ENCODE assay signal across 20 mouse cellular contexts in the genomic region with DNA sequence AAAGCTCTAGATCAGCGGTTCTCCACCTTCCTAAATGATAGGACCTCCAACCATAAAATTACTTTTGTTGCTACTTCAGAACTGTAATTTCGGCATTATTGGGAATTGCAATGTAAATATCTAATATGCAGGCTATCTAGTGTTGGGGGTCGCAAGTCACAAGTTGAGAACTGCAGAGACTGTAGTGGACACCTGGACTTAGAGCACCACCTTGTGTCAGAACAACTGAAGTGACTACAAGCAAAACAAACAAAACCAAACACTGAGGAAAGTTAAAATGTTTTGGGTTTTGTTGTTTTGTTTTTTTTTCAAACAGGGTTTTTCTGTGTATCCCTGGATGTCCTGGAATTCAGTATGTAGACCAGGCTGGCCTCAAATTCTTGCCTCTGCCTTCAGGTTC. TPM values are rescaled to one million over a fixed set of nuclear protein-coding genes. Genes with fewer than 3 reads are reported as not detected.
A peak's percentile ranks its signal among the peaks of the same experiment; 100 is the strongest.
DNase-seq lines count a peak whose midpoint lies in the region; ATAC-seq and TF ChIP-seq lines count a peak whose summit lies in the region.
"Had no signal": no experiment of that assay in that cellular context is flagged by ENCODE, and none has a peak within 500 bp of the region (broad histone marks: within the 10 kb centered on the region; RNA-seq: fewer than 3 reads in every experiment).

No protein-coding gene starts in this region.

- no peak overlapping the region for H3K4me2 ChIP-seq in hindbrain, postnatal 0 days (ENCODE audit: low read depth, low read length)
- no peak overlapping the region for H3K4me2 ChIP-seq in hindbrain, embryonic 13.5 days
- no peak overlapping the region for H3K4me2 ChIP-seq in midbrain, embryonic 14.5 days (ENCODE audit: low read length)
- H3K4me2 ChIP-seq in midbrain, embryonic 15.5 days = no peak overlapping the region
- H3K4me2 ChIP-seq in neural tube, embryonic 15.5 days = no peak overlapping the region
- H3K4me2 ChIP-seq: heart, embryonic 13.5 days; lung, embryonic 15.5 days; neural tube, embryonic 13.5 days had no signal

- no peaks in the 10 kb centered on the region for H3K9me3 ChIP-seq in hindbrain, postnatal 0 days (ENCODE audit: low read length)
- no peaks in the 10 kb centered on the region for H3K9me3 ChIP-seq in hindbrain, embryonic 13.5 days
- no peaks in the 10 kb centered on the region for H3K9me3 ChIP-seq in midbrain, embryonic 14.5 days (ENCODE audit: control insufficient read depth, low read length)
- no peaks in the 10 kb centered on the region for H3K9me3 ChIP-seq in midbrain, embryonic 15.5 days
- H3K9me3 ChIP-seq in neural tube, embryonic 15.5 days (replicated peaks) = no peaks in the 10 kb centered on the region
- H3K9me3 ChIP-seq: heart, embryonic 13.5 days; hindbrain, embryonic 10.5 days; lung, embryonic 15.5 days; neural tube, embryonic 13.5 days had no signal

- in situ Hi-C loops in Patski (cut with MboI; ENCODE audit: low pct_unique_long_range_greater_than_20kb) = no loop called here

- peak; percentile 55 for TF ChIP-seq CTCF in hindbrain, postnatal 0 days (IDR thresholded peaks at IDR 0.05; ENCODE audit: low read depth)
- peak; percentile 54 for TF ChIP-seq CTCF in Patski (IDR thresholded peaks at IDR 0.05)

- no peak overlapping the region for H3K27ac ChIP-seq in hindbrain, postnatal 0 days
- no peak overlapping the region for H3K27ac ChIP-seq in hindbrain, embryonic 13.5 days
- no peak overlapping the region for H3K27ac ChIP-seq in midbrain, embryonic 14.5 days (replicated peaks; ENCODE audit: low read depth, low read length)
- no peak overlapping the region for H3K27ac ChIP-seq in midbrain, embryonic 15.5 days
- H3K27ac ChIP-seq in neural tube, embryonic 15.5 days (replicated peaks) = no peak overlapping the region
- H3K27ac ChIP-seq: heart, embryonic 13.5 days; hindbrain, embryonic 10.5 days; lung, embryonic 15.5 days; neural tube, embryonic 13.5 days had no signal

- DNase-seq in hindbrain, postnatal 0 days (ENCODE audit: low spot score) = peak; percentile 9
- DNase-seq in midbrain, embryonic 14.5 days = peak; percentile 16
- no peak for DNase-seq in Patski (ENCODE audit: low read depth, low spot score)
- no peak for DNase-seq in ovary, postnatal 36 days (ENCODE audit: low spot score)
- DNase-seq: adrenal gland, postnatal 14 days; gastrocnemius, postnatal 36 days; kidney, adult 18-20 months; right cerebral cortex, postnatal 4 days had no signal

- no peaks in the 10 kb centered on the region for H3K36me3 ChIP-seq in hindbrain, postnatal 0 days (ENCODE audit: insufficient read depth, low read length)
- no peaks in the 10 kb centered on the region for H3K36me3 ChIP-seq in hindbrain, embryonic 13.5 days
- H3K36me3 ChIP-seq in midbrain, embryonic 14.5 days (ENCODE audit: control insufficient read depth, insufficient read depth, low read length) = no peaks in the 10 kb centered on the region
- H3K36me3 ChIP-seq in midbrain, embryonic 15.5 days (replicated peaks) = no peaks in the 10 kb centered on the region
- H3K36me3 ChIP-seq in neural tube, embryonic 15.5 days = no peaks in the 10 kb centered on the region
- H3K36me3 ChIP-seq: heart, embryonic 13.5 days; hindbrain, embryonic 10.5 days; lung, embryonic 15.5 days; neural tube, embryonic 13.5 days had no signal

- H3K9ac ChIP-seq in hindbrain, postnatal 0 days (replicated peaks; ENCODE audit: low read length) = no peak overlapping the region
- H3K9ac ChIP-seq in hindbrain, embryonic 13.5 days = no peak overlapping the region
- no peak overlapping the region for H3K9ac ChIP-seq in midbrain, embryonic 14.5 days (replicated peaks; ENCODE audit: low read length)
- no peak overlapping the region for H3K9ac ChIP-seq in midbrain, embryonic 15.5 days
- H3K9ac ChIP-seq in neural tube, embryonic 15.5 days (replicated peaks) = no peak overlapping the region
- H3K9ac ChIP-seq: heart, embryonic 13.5 days; lung, embryonic 15.5 days; neural tube, embryonic 13.5 days had no signal

- H3K27me3 ChIP-seq in hindbrain, postnatal 0 days (ENCODE audit: insufficient read depth, low read length) = no peaks in the 10 kb centered on the region
- peaks cover 62% of the 10 kb centered on the region for H3K27me3 ChIP-seq in hindbrain, embryonic 13.5 days
- 0 out of 2 replicates have a peak, but pooled peaks cover 4% of the 10 kb centered on the region for H3K27me3 ChIP-seq in midbrain, embryonic 14.5 days (ENCODE audit: control insufficient read depth, insufficient read depth, low read length)
- H3K27me3 ChIP-seq in midbrain, embryonic 15.5 days (replicated peaks) = peaks cover 26% of the 10 kb centered on the region
- H3K27me3 ChIP-seq in Patski = peaks cover 52% of the 10 kb centered on the region
- peaks cover 24% of the 10 kb centered on the region for H3K27me3 ChIP-seq in neural tube, embryonic 15.5 days (replicated peaks)

- ATAC-seq in hindbrain, postnatal 0 days = no peak
- no peak for ATAC-seq in hindbrain, embryonic 13.5 days (ENCODE audit: low FRiP score)
- no peak for ATAC-seq in midbrain, embryonic 14.5 days (ENCODE audit: low FRiP score, low TSS enrichment)
- ATAC-seq in midbrain, embryonic 15.5 days (replicated peaks) = no peak
- ATAC-seq in Patski = no peak
- ATAC-seq in neural tube, embryonic 15.5 days (ENCODE audit: low FRiP score) = no peak

- 76% methylated on average over 3 of the region's 3 CpGs for whole genome bisulfite sequencing in hindbrain, postnatal 0 days
- 87% methylated on average over 3 of the region's 3 CpGs for WGBS in hindbrain, embryonic 13.5 days
- WGBS in midbrain, embryonic 14.5 days = 79% methylated on average over 3 of the region's 3 CpGs
- WGBS in midbrain, embryonic 15.5 days = 79% methylated on average over 3 of the region's 3 CpGs
- 77% methylated on average over 3 of the region's 3 CpGs for WGBS in neural tube, embryonic 15.5 days

- POLR2A ChIA-PET in Patski (lab: Charles Lee) = no interaction called here

- no peak overlapping the region for H3K4me3 ChIP-seq in hindbrain, postnatal 0 days (ENCODE audit: low read length)
- H3K4me3 ChIP-seq in hindbrain, embryonic 13.5 days = no peak overlapping the region
- no peak overlapping the region for H3K4me3 ChIP-seq in midbrain, embryonic 14.5 days (replicated peaks; ENCODE audit: low read depth, low read length)
- H3K4me3 ChIP-seq in midbrain, embryonic 15.5 days = no peak overlapping the region
- no peak overlapping the region for H3K4me3 ChIP-seq in neural tube, embryonic 15.5 days (replicated peaks)
- H3K4me3 ChIP-seq: heart, embryonic 13.5 days; hindbrain, embryonic 10.5 days; lung, embryonic 15.5 days; neural tube, embryonic 13.5 days had no signal

- CTCF ChIA-PET in Patski (lab: Charles Lee) = interaction anchor here (1.3 to 1.9 kb wide), 2 partner anchors 90 to 111 kb away, joined by 4 to 5 read pairs; no protein-coding TSS in a partner anchor

- H3K4me1 ChIP-seq in hindbrain, postnatal 0 days (ENCODE audit: insufficient read depth, low read length) = no peaks in the 10 kb centered on the region
- H3K4me1 ChIP-seq in hindbrain, embryonic 13.5 days (replicated peaks) = no peaks in the 10 kb centered on the region
- no peaks in the 10 kb centered on the region for H3K4me1 ChIP-seq in midbrain, embryonic 14.5 days (ENCODE audit: control insufficient read depth, insufficient read depth, low read length)
- H3K4me1 ChIP-seq in midbrain, embryonic 15.5 days = no peaks in the 10 kb centered on the region
- no peaks in the 10 kb centered on the region for H3K4me1 ChIP-seq in neural tube, embryonic 15.5 days
- H3K4me1 ChIP-seq: heart, embryonic 13.5 days; hindbrain, embryonic 10.5 days; lung, embryonic 15.5 days; neural tube, embryonic 13.5 days had no signal

RNA-seq across cellular contexts. Expression of gene Chic1, which starts 28.3 kb away (rescaled TPM):
- total RNA-seq in hindbrain, postnatal 0 days (2014; rRNA removed) = 8.1 and 8.7 TPM in 2 replicates
- 4.5 and 4.9 TPM in 2 replicates for polyA plus RNA-seq in hindbrain, postnatal 0 days (2015; fragmentation: Nextera tagmentation; extraction: Ambion mirVana)
- polyA plus RNA-seq in hindbrain, embryonic 13.5 days (2015; fragmentation: Nextera tagmentation; extraction: Ambion mirVana) = 8.8 and 9.4 TPM in 2 replicates
- 7.9 and 8.4 TPM in 2 replicates for polyA plus RNA-seq in midbrain, embryonic 14.5 days (2014; fragmentation: Nextera tagmentation; extraction: Ambion mirVana)
- 7.4 and 8.3 TPM in 2 replicates for polyA plus RNA-seq in midbrain, embryonic 15.5 days (2015; fragmentation: Nextera tagmentation; extraction: Ambion mirVana)
- polyA plus RNA-seq in Patski (2021) = 2.8 TPM
- 6.2 and 8.1 TPM in 2 replicates for polyA plus RNA-seq in neural tube, embryonic 15.5 days (2015; fragmentation: Nextera tagmentation; extraction: Ambion mirVana)

RNA-seq across cellular contexts. Expression of gene Tsx, which starts 29.7 kb away (rescaled TPM):
- total RNA-seq in hindbrain, postnatal 0 days (2014; rRNA removed) = not detected in 2 replicates
- polyA plus RNA-seq in hindbrain, postnatal 0 days (2015; fragmentation: Nextera tagmentation; extraction: Ambion mirVana) = 0.43 TPM in 1 of 2 replicates, not detected in the other
- 0.43 TPM in 1 of 2 replicates, not detected in the other for polyA plus RNA-seq in hindbrain, embryonic 13.5 days (2015; fragmentation: Nextera tagmentation; extraction: Ambion mirVana)
- polyA plus RNA-seq in midbrain, embryonic 14.5 days (2014; fragmentation: Nextera tagmentation; extraction: Ambion mirVana) = 0.37 and 0.47 TPM in 2 replicates
- 0.28 and 0.37 TPM in 2 replicates for polyA plus RNA-seq in midbrain, embryonic 15.5 days (2015; fragmentation: Nextera tagmentation; extraction: Ambion mirVana)
- polyA plus RNA-seq in Patski (2021) = 0.27 TPM
- 0.26 and 0.46 TPM in 2 replicates for polyA plus RNA-seq in neural tube, embryonic 15.5 days (2015; fragmentation: Nextera tagmentation; extraction: Ambion mirVana)
- total RNA-seq: adrenal gland, postnatal 14 days; gastrocnemius, postnatal 36 days; left cerebral cortex, adult 8-10 months; megakaryocyte progenitor cell, adult 5-6 weeks had no signal
- polyA plus RNA-seq: heart, embryonic 13.5 days; hindbrain, embryonic 10.5 days had no signal

RNA-seq across cellular contexts. Expression of gene Gm26992, which starts 37.3 kb away (rescaled TPM):
- not detected in 2 replicates for total RNA-seq in hindbrain, postnatal 0 days (2014; rRNA removed)
- not detected in 2 replicates for polyA plus RNA-seq in hindbrain, postnatal 0 days (2015; fragmentation: Nextera tagmentation; extraction: Ambion mirVana)
- not detected in 2 replicates for polyA plus RNA-seq in hindbrain, embryonic 13.5 days (2015; fragmentation: Nextera tagmentation; extraction: Ambion mirVana)
- polyA plus RNA-seq in midbrain, embryonic 14.5 days (2014; fragmentation: Nextera tagmentation; extraction: Ambion mirVana) = not detected in 2 replicates
- polyA plus RNA-seq in midbrain, embryonic 15.5 days (2015; fragmentation: Nextera tagmentation; extraction: Ambion mirVana) = not detected in 2 replicates
- not detected for polyA plus RNA-seq in Patski (2021)
- not detected in 2 replicates for polyA plus RNA-seq in neural tube, embryonic 15.5 days (2015; fragmentation: Nextera tagmentation; extraction: Ambion mirVana)
- total RNA-seq: adrenal gland, postnatal 14 days; gastrocnemius, postnatal 36 days; left cerebral cortex, adult 8-10 months had no signal
- polyA plus RNA-seq: embryonic facial prominence, embryonic 11.5 days; heart, embryonic 13.5 days; hindbrain, embryonic 10.5 days; limb, embryonic 14.5 days; lung, embryonic 15.5 days; neural tube, embryonic 13.5 days; thymus, postnatal 0 days had no signal

Comparison
In these comparisons a context has a peak if more than half of its experiments do, and no peak if none do; other contexts are left out.
1. DNase-seq: peak in hindbrain, postnatal 0 days (single experiment) and midbrain, embryonic 14.5 days (single experiment); none in Patski (single experiment) and ovary, postnatal 36 days (single experiment).